Mouse (Mus musculus): ENCODE measurements around the gene Pfas.
"Not testable (repeated sequence)": the region's sequence is repeated elsewhere in the genome, so short reads cannot be mapped to it uniquely, and the experiment has no call there.

The Pfas gene

DNA sequence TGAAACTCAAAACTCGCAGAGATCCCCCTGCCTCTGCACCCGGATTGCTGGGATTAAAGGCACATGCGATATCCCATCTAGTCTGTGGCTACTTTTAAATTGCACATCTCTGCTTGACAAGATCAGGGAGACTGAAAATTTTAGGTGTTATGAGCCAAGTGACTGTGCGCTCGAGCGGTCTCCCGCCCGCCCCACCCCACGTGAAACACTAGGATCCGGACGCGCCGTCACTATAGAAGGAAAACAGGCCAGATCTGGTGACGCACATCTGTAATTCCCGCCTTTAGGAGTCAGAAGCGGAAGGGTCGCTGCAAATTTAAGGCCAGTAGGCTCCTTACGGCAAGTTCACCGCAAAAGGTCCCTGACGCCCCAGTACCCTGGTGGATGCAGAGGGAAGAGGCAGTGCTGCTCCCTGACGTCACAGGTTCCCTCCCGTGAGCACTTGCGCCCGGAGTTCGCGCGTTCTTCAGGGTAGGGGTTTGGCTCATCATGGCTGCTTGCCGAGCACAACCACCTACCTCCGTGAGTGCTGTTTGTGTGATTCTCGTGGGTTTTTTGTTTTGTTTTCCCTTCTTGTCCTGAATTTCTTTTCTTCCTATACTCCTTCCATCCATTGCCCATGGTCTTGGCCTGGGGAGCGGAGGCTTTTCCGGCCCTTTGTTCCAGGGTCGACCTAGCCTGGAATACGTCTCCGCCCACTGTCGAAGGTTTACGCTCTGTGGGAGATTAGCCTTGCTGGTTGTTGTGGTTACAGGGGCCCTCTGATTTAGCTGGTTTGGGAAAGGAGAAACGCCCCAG, 7.6 kb upstream of the Pfas start, which contains the start of gene Ctc1:
Gene Ctc1, plus strand, starts transcription at position 268 of the 798 bp plus-strand sequence.
- peak; percentile 90 for DNase-seq (ENCODE audit: low spot score)

DNA sequence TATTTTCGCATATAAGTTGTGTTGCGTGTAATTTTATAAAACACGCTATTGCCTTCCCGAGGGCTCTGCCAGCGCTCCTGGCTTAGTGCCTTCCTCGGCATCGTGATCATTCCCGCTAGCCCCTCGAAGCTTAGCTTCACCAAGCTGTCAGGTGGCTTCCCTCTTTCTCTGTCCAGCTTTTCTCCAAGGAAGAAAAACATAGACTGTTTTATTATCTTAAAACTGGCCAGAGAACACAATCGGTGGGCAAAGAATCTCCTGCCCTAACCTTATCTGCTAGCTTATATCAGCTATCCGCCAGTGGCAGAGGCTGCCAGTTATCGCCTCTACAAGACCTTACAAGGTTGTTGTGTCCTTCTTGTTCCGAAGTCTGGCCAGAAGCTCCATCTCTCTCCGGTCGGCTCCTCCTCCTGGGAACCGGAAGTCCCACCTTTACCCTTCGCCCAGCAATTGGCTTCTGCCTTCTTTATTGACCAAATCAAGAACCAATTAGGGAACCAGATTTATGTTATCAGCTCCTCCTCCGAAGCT, 3.9 kb upstream of the Pfas start:
- DNase-seq (ENCODE audit: low spot score) = peak; percentile 89

GRCm38 (mm10) chr11:69011445-69011844, 3.2 kb upstream of the Pfas start:
- DNase-seq (ENCODE audit: low spot score) = not testable (repeated sequence)

DNA sequence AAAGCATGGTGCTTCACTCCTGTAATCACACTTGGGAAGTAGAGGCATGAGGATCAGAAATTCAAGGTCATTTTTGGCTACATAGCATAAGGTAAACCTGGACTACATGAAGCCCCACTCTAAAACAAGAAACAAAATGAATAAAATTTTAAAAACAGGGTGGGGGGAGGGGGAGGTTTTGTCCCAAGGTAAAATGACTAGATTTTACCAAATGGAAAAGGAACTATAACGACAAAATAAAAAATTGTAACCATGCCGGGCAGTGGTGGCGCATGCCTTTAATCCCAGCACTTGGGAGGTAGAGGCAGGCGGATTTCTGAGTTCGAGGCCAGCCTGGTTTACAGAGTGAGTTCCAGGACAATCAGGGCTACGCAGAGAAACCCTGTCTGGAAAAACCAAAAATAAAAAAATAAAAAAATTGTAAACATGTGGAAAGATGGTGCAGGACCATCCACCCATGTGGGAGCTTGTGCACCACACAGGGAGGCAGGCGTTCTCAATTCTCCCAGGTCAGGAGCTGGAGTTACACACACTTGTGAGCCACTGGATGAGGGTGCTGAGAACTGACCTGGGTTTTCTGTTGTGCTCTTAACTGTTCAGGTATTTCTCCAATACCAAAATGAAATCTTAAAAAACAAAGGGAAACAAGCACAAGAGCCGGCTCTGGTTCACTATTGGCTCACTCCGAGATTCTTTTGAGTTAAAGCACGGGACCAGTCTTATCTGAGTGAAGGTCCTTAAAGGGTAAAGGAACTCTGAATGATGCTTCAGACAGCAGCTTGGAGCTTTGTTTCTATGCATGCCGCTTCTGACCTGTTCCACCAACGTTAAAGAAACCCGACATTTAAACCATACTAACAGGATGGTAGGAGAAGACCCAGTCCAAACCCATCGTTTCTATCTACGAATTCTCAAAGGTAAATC, 2.4 kb upstream of the Pfas start:
- no peak for DNase-seq (ENCODE audit: low spot score)

DNA sequence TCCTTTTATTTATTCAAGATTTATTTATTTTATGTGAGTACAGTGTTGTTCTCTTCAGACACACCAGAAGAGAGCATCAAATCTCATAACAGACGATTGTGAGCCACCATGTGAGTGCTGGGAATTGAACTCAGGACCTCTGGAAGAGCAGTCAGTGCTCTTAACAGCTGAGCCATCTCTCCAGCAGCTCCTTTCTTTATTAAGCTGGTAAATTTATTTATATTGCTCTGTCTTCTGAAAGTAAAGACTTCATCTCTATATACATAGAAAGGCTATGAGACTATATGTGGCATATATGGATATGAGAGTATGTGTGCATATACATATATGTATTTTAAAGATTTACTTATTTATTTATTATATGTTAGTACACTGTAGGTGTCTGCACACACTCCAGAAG, 1.2 kb upstream of the Pfas start:
- no peak for DNase-seq (ENCODE audit: low spot score)

- DNase-seq (ENCODE audit: low spot score) = not testable (repeated sequence)
These were observed 1.7 kb downstream of the Pfas start for GRCm38 (mm10) chr11:69006575-69006974.

DNA sequence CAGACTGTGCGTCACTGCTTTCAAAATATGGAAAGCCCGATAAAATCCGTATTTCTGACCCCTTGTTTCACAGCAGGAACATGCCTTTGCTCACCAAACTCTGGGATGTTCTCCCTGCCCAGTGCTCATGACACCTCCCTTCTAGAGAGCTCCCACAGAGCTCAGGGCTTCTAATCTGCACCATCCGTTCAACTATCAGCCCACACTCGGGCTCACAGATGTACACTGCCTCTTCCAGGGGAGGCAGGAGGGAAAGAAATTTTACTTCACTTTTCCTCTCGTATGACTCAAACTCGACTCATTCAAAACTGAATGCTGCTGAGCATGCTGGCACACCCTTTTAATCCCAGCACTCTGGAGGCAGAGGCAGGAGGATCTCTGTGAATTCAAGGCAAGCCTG, 3.1 kb downstream of the Pfas start:
- DNase-seq (ENCODE audit: low spot score) = no peak

- DNase-seq (ENCODE audit: low spot score) = no peak
These were observed 4.7 kb downstream of the Pfas start for GRCm38 (mm10) chr11:69003592-69003991.

- not testable (repeated sequence) for DNase-seq (ENCODE audit: low spot score)
These were observed 5.5 kb downstream of the Pfas start for GRCm38 (mm10) chr11:69002782-69003181.

- no peak for DNase-seq (ENCODE audit: low spot score)
These were observed 11.2 kb downstream of the Pfas start for GRCm38 (mm10) chr11:68997080-68997479.

- DNase-seq (ENCODE audit: low spot score) = no peak
These were observed 13.9 kb downstream of the Pfas start for GRCm38 (mm10) chr11:68994377-68994776.

GRCm38 (mm10) chr11:68993122-68993521, 15.1 kb downstream of the Pfas start:
- no peak for DNase-seq (ENCODE audit: low spot score)

DNA sequence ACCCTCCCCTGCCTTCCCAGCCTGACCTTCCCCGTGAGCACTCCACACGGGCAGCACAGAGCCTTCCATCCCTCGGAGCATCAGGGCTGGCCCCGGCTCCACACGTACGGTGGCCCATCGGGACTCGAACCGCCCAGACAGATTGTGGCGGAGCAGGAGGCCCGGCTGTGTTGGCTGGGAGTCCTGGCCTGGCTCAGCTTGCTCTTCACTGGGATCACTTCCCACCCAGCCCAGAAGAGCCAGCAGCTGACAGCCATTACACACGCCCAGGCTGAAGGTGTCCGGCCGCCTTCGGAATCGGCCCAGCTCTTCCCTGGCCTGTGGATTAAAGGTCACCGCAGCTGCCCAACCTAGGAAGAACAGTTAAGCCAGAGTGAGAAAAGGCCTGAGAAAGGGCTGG, 19.9 kb downstream of the Pfas start:
- peak; percentile 32 for DNase-seq (ENCODE audit: low spot score)

GRCm38 (mm10) chr11:68987365-68987882, 20.8 kb downstream of the Pfas start:
- DNase-seq (ENCODE audit: low spot score) = no peak

GRCm38 (mm10) chr11:68982639-68983369, 25.5 kb downstream of the Pfas start:
- peak; percentile 86 for DNase-seq (ENCODE audit: low spot score)

DNA sequence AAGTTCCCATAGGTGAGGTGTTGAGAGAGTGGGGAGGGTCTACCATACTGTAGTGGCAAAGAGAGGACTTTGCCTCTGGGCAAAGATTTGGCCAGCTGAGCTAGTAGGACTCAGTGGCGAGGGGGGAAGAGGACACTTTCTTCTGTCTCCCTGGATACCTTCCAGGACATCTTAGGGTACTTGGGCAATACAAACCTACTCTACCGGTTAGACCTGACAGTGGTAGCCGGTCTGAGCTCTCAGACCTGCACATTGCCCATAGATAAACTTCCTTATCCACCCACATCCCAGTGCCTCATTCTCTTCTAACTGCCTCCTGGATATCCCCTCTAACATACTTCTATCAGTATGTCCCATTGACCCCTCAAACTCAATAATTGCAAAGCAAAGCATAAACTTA, 27.3 kb downstream of the Pfas start:
- peak; percentile 54 for DNase-seq (ENCODE audit: low spot score)

DNA sequence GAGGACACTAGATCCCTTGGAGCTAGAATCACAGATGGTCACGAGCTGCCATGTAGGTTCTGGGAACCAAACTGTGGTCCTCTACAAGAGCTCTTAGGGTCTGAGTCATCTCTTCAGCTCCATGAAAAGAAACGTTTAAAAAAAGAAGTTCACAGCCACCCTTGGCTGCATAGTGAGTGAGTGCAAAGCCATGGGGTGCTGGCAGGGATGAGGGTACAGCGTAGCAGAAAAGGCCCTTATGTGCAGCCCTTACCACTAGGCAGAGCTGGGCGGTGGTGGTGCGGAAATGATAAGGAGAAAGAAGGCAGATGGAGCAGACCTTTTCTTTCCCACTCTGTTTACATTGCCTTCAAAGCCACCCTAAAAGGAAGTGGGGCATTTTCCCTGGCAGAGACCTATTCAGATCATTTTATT, 28.9 kb downstream of the Pfas start:
- DNase-seq (ENCODE audit: low spot score) = no peak

DNA sequence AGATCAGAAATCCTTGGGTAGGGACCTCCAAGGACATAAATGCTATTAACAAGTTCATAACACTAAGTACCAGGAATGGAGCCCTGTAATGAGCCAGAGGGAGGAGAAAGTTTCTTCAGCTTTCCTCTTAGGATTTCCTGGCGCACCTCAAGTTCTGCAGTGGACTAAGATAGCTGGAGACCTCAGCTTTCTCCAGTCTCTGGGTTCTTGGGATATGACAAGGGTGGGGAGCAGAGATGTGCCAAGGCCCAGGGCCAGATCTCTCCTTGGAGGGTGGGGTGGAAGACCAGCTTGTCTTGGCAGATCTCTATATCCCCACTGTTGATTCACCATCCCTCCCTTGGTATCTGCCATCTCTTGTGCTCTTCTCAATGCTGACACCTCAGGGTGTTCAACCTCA, 32.7 kb downstream of the Pfas start:
- no peak for DNase-seq (ENCODE audit: low spot score)

- DNase-seq (ENCODE audit: low spot score) = no peak
These were observed 33.2 kb downstream of the Pfas start, which contains the start of gene Rangrf for GRCm38 (mm10) chr11:68975085-68975484. Gene Rangrf (minus strand): TSS chr11:68975185.

DNA sequence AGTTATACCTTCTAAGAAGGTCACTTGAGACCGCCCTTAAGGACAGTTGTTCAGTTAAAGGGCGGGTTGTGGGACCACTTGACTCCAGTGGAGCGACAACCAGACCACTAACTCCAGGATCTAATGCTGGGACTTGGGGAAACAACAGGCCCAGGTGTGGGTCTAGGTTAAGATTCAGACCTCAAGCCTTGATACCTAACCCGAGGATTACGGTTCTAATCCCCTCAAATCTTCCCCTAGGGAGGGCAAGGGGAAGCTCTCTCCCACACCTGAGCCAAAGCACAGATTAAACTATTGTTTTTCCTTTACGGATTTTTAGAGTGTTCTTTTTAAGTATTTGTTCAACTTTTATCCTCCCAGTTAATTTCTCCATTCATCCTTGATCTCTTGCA, 34.2 kb downstream of the Pfas start:
- no peak for DNase-seq (ENCODE audit: low spot score)

DNA sequence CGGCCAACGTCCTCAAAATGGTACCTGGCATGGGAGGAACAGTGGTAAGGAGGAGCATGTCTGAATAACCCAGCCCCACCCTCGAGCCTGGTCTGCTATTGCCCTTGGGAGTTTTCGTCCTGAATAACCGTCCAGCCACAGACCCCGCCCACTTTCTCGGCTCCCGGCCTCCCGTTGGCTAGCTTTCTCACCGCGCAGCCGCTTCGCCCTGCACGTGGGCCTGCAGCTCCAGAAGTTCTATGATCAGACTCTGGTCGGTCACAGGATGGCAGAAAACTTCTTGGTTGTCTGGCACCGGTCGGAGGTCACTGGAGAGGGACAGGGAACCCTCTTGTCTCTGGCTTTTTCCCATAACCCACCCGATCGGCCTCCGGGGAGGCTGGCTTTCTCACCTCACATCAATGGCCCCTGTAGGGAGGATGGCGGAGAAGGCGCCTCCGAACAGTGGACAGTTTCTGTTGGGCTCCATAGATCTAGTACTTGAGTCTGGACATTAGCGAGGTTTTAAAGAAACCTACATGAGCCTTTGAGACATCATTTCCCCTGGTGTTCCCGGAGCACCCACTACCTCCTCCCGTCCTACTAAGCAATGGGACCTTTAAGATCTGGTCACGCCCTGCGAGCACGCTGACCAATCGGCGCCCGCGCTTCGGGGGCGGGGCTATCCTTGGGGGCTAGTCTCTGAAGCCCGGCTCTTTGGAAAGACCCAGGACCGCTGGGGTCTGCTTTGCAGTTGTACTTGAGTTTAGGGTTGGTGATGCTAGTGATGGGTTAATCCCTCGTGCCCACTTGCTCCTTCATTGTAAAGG, 34.8 kb downstream of the Pfas start:
- peak; percentile 85 for DNase-seq (ENCODE audit: low spot score)
